Mouse (Mus musculus) CH12.LX (cell line): ENCODE data around the gene Sesn2.

ENCODE experiments used
- HCFC1 ChIP-seq: IDR thresholded peaks from 2 replicates; pipeline ENCODE4 v1.6.1; 2012; ENCODE audit warnings: low read depth, mild to moderate bottlenecking, inconsistent platforms, low read length, improper control_type of control experiment
- MAFK ChIP-seq: IDR thresholded peaks from 2 replicates; pipeline ENCODE4 v1.6.1; 2011; ENCODE audit warnings: low read length, improper control_type of control experiment; ENCODE audit not compliant: insufficient replicate concordance
- MAX ChIP-seq: IDR thresholded peaks from 2 replicates; pipeline ENCODE4 v1.6.1; 2011; ENCODE audit warnings: low read length, improper control_type of control experiment
- MYC ChIP-seq: IDR thresholded peaks from 2 replicates; pipeline ENCODE4 v1.6.1; 2011; ENCODE audit warnings: low read depth, mild to moderate bottlenecking, improper control_type of control experiment, low read length
- SMC3 ChIP-seq: IDR thresholded peaks from 2 replicates; pipeline ENCODE4 v1.6.1; 2011; ENCODE audit warnings: low read depth, low read length, improper control_type of control experiment
- UBTF ChIP-seq: IDR thresholded peaks from 2 replicates; pipeline ENCODE4 v1.6.1; 2012; ENCODE audit warnings: low read depth, mild to moderate bottlenecking, inconsistent platforms, low read length, improper control_type of control experiment, moderate library complexity

DNA sequence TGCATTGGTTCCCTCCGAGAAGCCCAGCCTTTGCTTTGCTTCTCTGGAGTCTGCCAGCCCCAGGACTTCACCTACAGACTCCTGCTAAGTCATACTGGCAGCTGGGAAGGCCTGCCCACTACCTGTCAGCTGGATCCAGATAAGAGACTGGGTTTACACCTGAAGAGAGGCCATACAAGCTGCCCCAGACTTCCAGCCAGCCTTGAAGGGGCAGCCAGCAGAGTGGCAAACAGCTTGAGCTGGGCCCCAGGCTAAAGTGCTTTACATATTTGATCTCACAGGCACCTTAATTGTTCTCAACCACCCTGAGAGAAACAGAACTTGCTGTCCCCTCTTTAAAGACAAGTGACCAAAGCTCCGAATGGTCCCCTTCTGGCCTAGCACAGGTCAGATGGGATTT lies 3.1 kb downstream of the Sesn2 start:
- TF ChIP-seq MAX (no peak), SMC3 (no peak), MYC (no peak), HCFC1 (no peak), UBTF (no peak), MAFK (no peak)
